Mouse (Mus musculus) ES-Bruce4 (cell line): ENCODE data around the gene Klk1b16. TPM values are rescaled to one million over a fixed set of nuclear protein-coding genes. Genes with fewer than 3 reads are reported as not detected.

Source experiments
- polyA plus RNA-seq: library from polyadenylated mRNA; stranded (reverse); fragments of >200 nt; gene quantifications from 2 replicates; pipeline ENCODE4 v1.2.4, GENCODE M21; 2011; ENCODE audit warnings: low read depth; ENCODE audit not compliant: missing spikeins, insufficient read depth, insufficient read length

Klk1b16 gene
- polyA plus RNA-seq, 1 experiment: not detected

Other genes starting within 250 kb of the Klk1b16 start
- gene Klk15, start 203.0 kb upstream of the Klk1b16 start, polyA plus RNA-seq: not detected in 2 replicates
- gene Klk1b8, start 186.1 kb upstream of the Klk1b16 start, polyA plus RNA-seq: not detected in 2 replicates
- gene Klk1b1, start 170.0 kb upstream of the Klk1b16 start, polyA plus RNA-seq: not detected in 2 replicates
- not detected in 2 replicates for gene Klk1b9, start 160.7 kb upstream of the Klk1b16 start, polyA plus RNA-seq
- not detected in 2 replicates for gene Klk1b11, start 140.9 kb upstream of the Klk1b16 start, polyA plus RNA-seq
- not detected in 2 replicates for gene Klk1b26, start 124.6 kb upstream of the Klk1b16 start, polyA plus RNA-seq
- gene Klk1b27, start 84.5 kb upstream of the Klk1b16 start, polyA plus RNA-seq: not detected in 2 replicates
- gene Klk1b21, start 34.4 kb upstream of the Klk1b16 start, polyA plus RNA-seq: not detected in 2 replicates
- not detected in 2 replicates for gene Klk1b22, start 24.1 kb upstream of the Klk1b16 start, polyA plus RNA-seq
- not detected in 2 replicates for gene Klk1b24, start 51.5 kb downstream of the Klk1b16 start, polyA plus RNA-seq
- gene Klk1b3, start 61.4 kb downstream of the Klk1b16 start, polyA plus RNA-seq: not detected in 2 replicates
- gene Klk1b4, start 70.7 kb downstream of the Klk1b16 start, polyA plus RNA-seq: not detected in 2 replicates
- gene Klk1b5, start 79.2 kb downstream of the Klk1b16 start, polyA plus RNA-seq: not detected in 2 replicates
- 1.3 and 1.8 TPM in 2 replicates for gene Klk1, start 88.6 kb downstream of the Klk1b16 start, polyA plus RNA-seq
- not detected in 2 replicates for gene Gm36864, start 99.4 kb downstream of the Klk1b16 start, polyA plus RNA-seq
- gene 1700028J19Rik, start 109.9 kb downstream of the Klk1b16 start, polyA plus RNA-seq: 0.65 and 1.3 TPM in 2 replicates
- gene 2410002F23Rik, start 110.0 kb downstream of the Klk1b16 start, polyA plus RNA-seq: 76.7 and 89.3 TPM in 2 replicates
- gene Acp4, start 120.6 kb downstream of the Klk1b16 start, polyA plus RNA-seq: not detected in 2 replicates
- gene Gm15517, start 124.7 kb downstream of the Klk1b16 start, polyA plus RNA-seq: not detected in 2 replicates
- gene Clec11a, start 170.1 kb downstream of the Klk1b16 start, polyA plus RNA-seq: 0.75 and 0.87 TPM in 2 replicates
- 2.5 and 3.4 TPM in 2 replicates for gene Shank1, start 173.5 kb downstream of the Klk1b16 start, polyA plus RNA-seq
- gene Syt3, start 247.3 kb downstream of the Klk1b16 start, polyA plus RNA-seq: 1.8 and 1.9 TPM in 2 replicates
- 7.7 and 8.3 TPM in 2 replicates for gene 1700008O03Rik, start 249.1 kb downstream of the Klk1b16 start, polyA plus RNA-seq